Comparison of ENCODE assay signal across 25 mouse cellular contexts in genomic region chr11:3106154-3106553, GRCm38 (mm10).
A peak's percentile ranks its signal among the peaks of the same experiment; 100 is the strongest.
DNase-seq lines count a peak whose midpoint lies in the region; ATAC-seq and TF ChIP-seq lines count a peak whose summit lies in the region.
"Had no signal": no experiment of that assay in that cellular context is flagged by ENCODE, and none has a peak within 500 bp of the region (broad histone marks: within the 10 kb centered on the region; RNA-seq: fewer than 3 reads in every experiment).

No protein-coding gene starts in this region.

- no peak overlapping the region for H3K9ac ChIP-seq in liver, embryonic 11.5 days (ENCODE audit: low read depth, low read length)
- H3K9ac ChIP-seq in liver, embryonic 12.5 days: no peak overlapping the region
- H3K9ac ChIP-seq: forebrain, embryonic 13.5 days; hindbrain, embryonic 15.5 days; neural tube, embryonic 15.5 days had no signal

- TF ChIP-seq CTCF in G1E (IDR thresholded peaks at IDR 0.05; ENCODE audit: low read depth, low read length): no peak

- no peaks in the 10 kb centered on the region for H3K79me2 ChIP-seq in macrophage (ENCODE audit: inconsistent target)

- H3K4me3 ChIP-seq in liver, embryonic 11.5 days (ENCODE audit: low read depth, low read length): peak overlapping the region; percentile 47; the same call in 1 of the 2 replicates
- H3K4me3 ChIP-seq in G1E (ENCODE audit: low read depth, low read length) (peak overlapping the region; percentile 67; the same call in 1 of the 2 replicates), macrophage (ENCODE audit: inconsistent target) (no peak overlapping the region)
- peak overlapping the region; percentile 62; the same call in 1 of the 2 replicates for H3K4me3 ChIP-seq in liver, embryonic 12.5 days
- H3K4me3 ChIP-seq: forebrain, embryonic 13.5 days; gastrocnemius, adult 2 months; heart, embryonic 10.5 days; hindbrain, embryonic 15.5 days; layer of hippocampus, adult 2 months; myocyte; neural tube, embryonic 15.5 days had no signal

- H3K27me3 ChIP-seq in liver, embryonic 11.5 days (replicated peaks; ENCODE audit: control insufficient read depth, insufficient read depth, low read length): no peaks in the 10 kb centered on the region
- H3K27me3 ChIP-seq in G1E (ENCODE audit: insufficient read depth, low read length): no peaks in the 10 kb centered on the region
- H3K27me3 ChIP-seq in liver, embryonic 12.5 days (replicated peaks): no peaks in the 10 kb centered on the region
- H3K27me3 ChIP-seq: CH12.LX; forebrain, embryonic 13.5 days; hindbrain, embryonic 15.5 days; neural tube, embryonic 15.5 days had no signal

- 0 out of 2 replicates have a peak, but pooled peaks cover 2% of the 10 kb centered on the region for H3K36me3 ChIP-seq in liver, embryonic 11.5 days (ENCODE audit: control insufficient read depth, insufficient read depth, low read length)
- H3K36me3 ChIP-seq in G1E (replicated peaks) (no peaks in the 10 kb centered on the region), macrophage (ENCODE audit: inconsistent target) (no peaks in the 10 kb centered on the region)
- no peaks in the 10 kb centered on the region for H3K36me3 ChIP-seq in liver, embryonic 12.5 days
- H3K36me3 ChIP-seq: heart, embryonic 10.5 days had no signal

- no peak overlapping the region for H3K27ac ChIP-seq in liver, embryonic 11.5 days (ENCODE audit: low read depth, low read length)
- no peak overlapping the region for H3K27ac ChIP-seq in liver, embryonic 12.5 days
- H3K27ac ChIP-seq in macrophage: peak overlapping the region; percentile 93
- H3K27ac ChIP-seq: forebrain, embryonic 13.5 days; gastrocnemius, adult 2 months; heart, embryonic 10.5 days; hindbrain, embryonic 15.5 days; layer of hippocampus, adult 2 months; neural tube, embryonic 15.5 days had no signal

- H3K4me1 ChIP-seq in liver, embryonic 11.5 days (replicated peaks; ENCODE audit: control insufficient read depth, insufficient read depth, low read length): no peaks in the 10 kb centered on the region
- H3K4me1 ChIP-seq in G1E (ENCODE audit: insufficient read depth, low read depth, low read length): peaks cover 12% of the 10 kb centered on the region
- no peaks in the 10 kb centered on the region for H3K4me1 ChIP-seq in liver, embryonic 12.5 days
- H3K4me1 ChIP-seq: forebrain, embryonic 13.5 days; heart, embryonic 10.5 days; hindbrain, embryonic 15.5 days; neural tube, embryonic 15.5 days had no signal

- 58% methylated on average over 3 of the region's 3 CpGs for WGBS in liver, embryonic 11.5 days
- WGBS in liver, embryonic 12.5 days (ENCODE audit: insufficient replicate concordance): 49% methylated on average over 3 of the region's 3 CpGs
- WGBS in macrophage (ENCODE audit: missing documents): 30% methylated on average over 3 of the region's 3 CpGs

- no peak for DNase-seq in liver, embryonic 11.5 days (ENCODE audit: low spot score)
- no peak for DNase-seq in liver
- no peak for DNase-seq in G1E (ENCODE audit: low spot score)
- DNase-seq in adrenal gland, postnatal 36 days: no peak
- DNase-seq in gastrocnemius, postnatal 4 days (ENCODE audit: low spot score in 2 of 2): no peak
- DNase-seq in lung, postnatal 14 days: no peak
- DNase-seq: cerebellum, adult 8-10 months; cerebellum, postnatal 36 days; embryo, embryonic 11 days; gastrocnemius, adult 2 months; kidney, adult 9 months; kidney, postnatal 14 days; layer of hippocampus, postnatal 36 days; lung, postnatal 10 days had no signal

- ATAC-seq in liver, embryonic 11.5 days (replicated peaks; ENCODE audit: low FRiP score): no peak
- no peak for ATAC-seq in G1E (ENCODE audit: extremely low read depth, insufficient number of reproducible peaks, low FRiP score, poor library complexity, severe bottlenecking)
- no peak for ATAC-seq in liver, embryonic 12.5 days
- ATAC-seq: forebrain, embryonic 13.5 days; intestine, embryonic 16.5 days; midbrain, embryonic 16.5 days had no signal

- H3K9me3 ChIP-seq in liver, embryonic 11.5 days (ENCODE audit: control insufficient read depth, low read length): peaks cover 35% of the 10 kb centered on the region
- peaks cover 33% of the 10 kb centered on the region for H3K9me3 ChIP-seq in G1E (replicated peaks)
- H3K9me3 ChIP-seq in liver, embryonic 12.5 days (replicated peaks): peaks cover 36% of the 10 kb centered on the region

- H3K4me2 ChIP-seq in liver, embryonic 11.5 days: peak overlapping the region; percentile 54; the same call in 1 of the 2 replicates
- H3K4me2 ChIP-seq in liver, embryonic 12.5 days: peak overlapping the region; percentile 64
- H3K4me2 ChIP-seq: forebrain, embryonic 13.5 days; hindbrain, embryonic 15.5 days; neural tube, embryonic 15.5 days had no signal
